14 mouse cellular contexts compared by ENCODE assay signal in the genomic region with DNA sequence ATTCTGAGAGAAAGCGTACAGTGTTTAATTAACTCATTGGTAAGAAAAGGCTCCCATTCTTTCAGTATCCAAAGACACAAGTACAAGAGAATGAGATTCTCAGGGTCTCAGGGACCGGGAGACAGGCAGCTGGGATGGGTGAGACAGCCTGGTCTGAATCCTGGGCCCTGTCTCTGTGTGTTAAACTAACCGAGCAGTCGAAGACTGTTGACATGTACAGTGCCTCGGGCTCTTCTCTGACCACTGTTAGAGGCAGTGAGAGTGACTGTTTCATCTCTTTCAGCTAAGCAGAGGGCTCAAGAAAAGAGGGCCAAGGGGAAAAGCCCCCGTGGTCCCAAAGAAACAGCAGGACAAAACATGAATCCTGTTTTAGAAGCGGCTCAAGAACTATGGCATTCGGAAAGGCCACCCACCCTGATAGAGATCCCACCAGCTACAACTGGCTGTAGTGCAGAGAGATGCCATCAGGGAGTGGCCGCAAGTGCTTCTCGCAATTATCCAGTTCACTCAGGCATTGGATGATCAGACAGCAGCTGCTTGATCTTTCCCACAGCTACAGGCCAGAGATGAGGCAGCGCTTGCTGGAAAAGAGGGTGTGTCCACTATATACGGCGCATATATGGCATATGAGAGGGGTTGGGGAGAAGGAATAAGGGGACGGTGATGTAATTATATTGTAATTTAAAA.
A peak's percentile ranks its signal among the peaks of the same experiment; 100 is the strongest.
DNase-seq lines count a peak whose midpoint lies in the region; ATAC-seq lines count a peak whose summit lies in the region.
"Had no signal": no experiment of that assay in that cellular context is flagged by ENCODE, and none has a peak within 500 bp of the region (broad histone marks: within the 10 kb centered on the region; RNA-seq: fewer than 3 reads in every experiment).

No protein-coding gene starts in this region.

- no peaks in the 10 kb centered on the region for H3K36me3 ChIP-seq in forebrain, embryonic 13.5 days (ENCODE audit: poor library complexity, severe bottlenecking)
- H3K36me3 ChIP-seq in midbrain, embryonic 12.5 days, result no peaks in the 10 kb centered on the region
- H3K36me3 ChIP-seq in liver, embryonic 12.5 days, result no peaks in the 10 kb centered on the region
- H3K36me3 ChIP-seq: embryonic facial prominence, embryonic 13.5 days had no signal

- DNase-seq in cerebellum, postnatal 10 days, result peak; percentile 24 to 30
- DNase-seq in cerebellum, postnatal 36 days, result no peak
- peak; percentile 5 for DNase-seq in ES-CJ7 (ENCODE audit: low read depth, low spot score)
- no peak for DNase-seq in left cerebral cortex, postnatal 14 days (ENCODE audit: low spot score in 2 of 2)
- DNase-seq in gastrocnemius, postnatal 14 days, result no peak
- DNase-seq: cerebellum, postnatal 25 days; lung, adult 18-20 months; thymus, postnatal 36 days had no signal

- H3K9ac ChIP-seq in forebrain, embryonic 13.5 days, result no peak overlapping the region
- H3K9ac ChIP-seq in midbrain, embryonic 12.5 days (replicated peaks), result no peak overlapping the region
- no peak overlapping the region for H3K9ac ChIP-seq in liver, embryonic 12.5 days
- H3K9ac ChIP-seq: embryonic facial prominence, embryonic 13.5 days had no signal

- WGBS in forebrain, embryonic 13.5 days, result 57% methylated on average over 14 of the region's 14 CpGs
- 70% methylated on average over 14 of the region's 14 CpGs for WGBS in midbrain, embryonic 12.5 days
- 69% methylated on average over 14 of the region's 14 CpGs for WGBS in liver, embryonic 12.5 days (ENCODE audit: insufficient replicate concordance)

- H3K9me3 ChIP-seq in forebrain, embryonic 13.5 days (replicated peaks), result no peaks in the 10 kb centered on the region; the same call in 1 of the 2 replicates
- H3K9me3 ChIP-seq in midbrain, embryonic 12.5 days, result peaks cover 4% of the 10 kb centered on the region; the same call in 1 of the 2 replicates
- no peaks in the 10 kb centered on the region; the same call in 1 of the 2 replicates for H3K9me3 ChIP-seq in liver, embryonic 12.5 days (replicated peaks)

- H3K4me3 ChIP-seq in forebrain, embryonic 13.5 days, result no peak overlapping the region
- H3K4me3 ChIP-seq in midbrain, embryonic 12.5 days, result no peak overlapping the region
- H3K4me3 ChIP-seq in liver, embryonic 12.5 days, result no peak overlapping the region
- H3K4me3 ChIP-seq: embryonic facial prominence, embryonic 13.5 days had no signal

- H3K27me3 ChIP-seq in forebrain, embryonic 13.5 days, result no peaks in the 10 kb centered on the region
- H3K27me3 ChIP-seq in midbrain, embryonic 12.5 days, result no peaks in the 10 kb centered on the region
- no peaks in the 10 kb centered on the region for H3K27me3 ChIP-seq in liver, embryonic 12.5 days (replicated peaks)
- H3K27me3 ChIP-seq: embryonic facial prominence, embryonic 13.5 days had no signal

- no peaks in the 10 kb centered on the region for H3K4me1 ChIP-seq in forebrain, embryonic 13.5 days
- no peaks in the 10 kb centered on the region for H3K4me1 ChIP-seq in midbrain, embryonic 12.5 days
- no peaks in the 10 kb centered on the region for H3K4me1 ChIP-seq in liver, embryonic 12.5 days
- H3K4me1 ChIP-seq: embryonic facial prominence, embryonic 13.5 days had no signal

- H3K27ac ChIP-seq in forebrain, embryonic 13.5 days, result no peak overlapping the region
- no peak overlapping the region for H3K27ac ChIP-seq in midbrain, embryonic 12.5 days (replicated peaks)
- H3K27ac ChIP-seq in liver, embryonic 12.5 days, result no peak overlapping the region
- H3K27ac ChIP-seq: embryonic facial prominence, embryonic 13.5 days; macrophage had no signal

- ATAC-seq in forebrain, embryonic 13.5 days, result peak; percentile 68; the same call in 1 of the 2 replicates
- ATAC-seq in midbrain, embryonic 12.5 days (ENCODE audit: low FRiP score, low read depth), result peak; percentile 74
- no peak for ATAC-seq in liver, embryonic 12.5 days
- ATAC-seq: intestine, postnatal 0 days had no signal

- intact Hi-C loops in left cerebral cortex, postnatal 14 days (cut with DNase I), result no loop called here
- intact Hi-C loops in gastrocnemius, postnatal 14 days (cut with DNase I; ENCODE audit: low total_unique reads), result no loop called here

- no peak overlapping the region for H3K4me2 ChIP-seq in forebrain, embryonic 13.5 days
- H3K4me2 ChIP-seq in midbrain, embryonic 12.5 days (replicated peaks), result no peak overlapping the region
- no peak overlapping the region for H3K4me2 ChIP-seq in liver, embryonic 12.5 days
- H3K4me2 ChIP-seq: embryonic facial prominence, embryonic 13.5 days had no signal

Comparison
In these comparisons a context has a peak if more than half of its experiments do, and no peak if none do; other contexts are left out.
1. DNase-seq: peak in cerebellum, postnatal 10 days (2 of 2) and ES-CJ7 (single experiment); none in cerebellum, postnatal 36 days (0 of 2), left cerebral cortex, postnatal 14 days (0 of 2) and gastrocnemius, postnatal 14 days (single experiment).